Mouse (Mus musculus): ENCODE measurements around the gene Faap20. TPM values are rescaled to one million over a fixed set of nuclear protein-coding genes. Genes with fewer than 3 reads are reported as not detected.

Faap20 gene
- total and polyA plus RNA-seq, 3 experiments, result 18.6 to 34.4 TPM; not detected in 1

DNA sequence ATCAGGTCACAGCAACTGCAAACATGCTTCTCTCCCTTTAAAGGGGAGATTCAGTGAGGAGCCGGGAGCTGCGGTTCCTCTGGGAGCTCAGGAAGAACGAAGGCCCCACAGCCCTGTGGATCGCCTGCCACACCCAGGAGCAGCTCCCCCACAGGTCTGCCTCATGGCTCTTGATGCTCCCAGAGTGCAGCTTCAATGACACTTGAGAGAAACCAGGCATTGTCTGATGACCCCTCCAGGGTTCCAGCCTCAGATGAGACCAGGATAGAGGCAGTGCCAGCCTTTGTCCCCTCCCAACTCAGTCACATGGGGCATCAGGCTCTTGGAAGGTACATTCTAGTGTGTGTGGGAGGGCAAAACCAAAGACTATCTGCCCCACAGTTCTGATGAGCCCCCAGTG is 52.4 kb downstream of the Faap20 start:
- no peaks in the 10 kb centered on the region for H3K27me3 ChIP-seq (ENCODE audit: control insufficient read depth in 1 of 2, insufficient read depth in 2 of 2, low read length in 2 of 2)
- no peaks in the 10 kb centered on the region; a peak in 1 of 4 replicates for H3K4me1 ChIP-seq (ENCODE audit: control insufficient read depth in 1 of 2, insufficient read depth in 2 of 2, low read length in 2 of 2)
- no peak for DNase-seq (ENCODE audit: low read depth, low spot score)
- H3K4me3 ChIP-seq (ENCODE audit: control insufficient read depth in 1 of 2, insufficient read depth in 1 of 2, low read depth in 2 of 2, low read length in 2 of 2), result no peak overlapping the region
- TF ChIP-seq MAX (IDR thresholded peaks at IDR 0.05; ENCODE audit: low read length) (no peak), NRF1 (IDR thresholded peaks at IDR 0.05; ENCODE audit: insufficient read depth, low read depth, low read length, poor library complexity, severe bottlenecking) (no peak), EP300 (IDR thresholded peaks at IDR 0.05; ENCODE audit: low read depth in 1 of 2, low read length in 2 of 2) (no peak)
- H3K9me3 ChIP-seq (replicated peaks; ENCODE audit: insufficient read depth, low read length), result no peaks in the 10 kb centered on the region
- no peaks in the 10 kb centered on the region for H3K36me3 ChIP-seq (ENCODE audit: control insufficient read depth in 1 of 2, insufficient read depth in 2 of 2, low read length in 2 of 2)
- H3K9ac ChIP-seq (ENCODE audit: control insufficient read depth, low read depth, low read length, poor library complexity, severe bottlenecking), result no peak overlapping the region
- no peak overlapping the region for H3K27ac ChIP-seq (ENCODE audit: control insufficient read depth, low read depth, low read length)
- no peaks in the 10 kb centered on the region for H3K79me2 ChIP-seq (ENCODE audit: control insufficient read depth, insufficient read depth, low read length, poor library complexity)

DNA sequence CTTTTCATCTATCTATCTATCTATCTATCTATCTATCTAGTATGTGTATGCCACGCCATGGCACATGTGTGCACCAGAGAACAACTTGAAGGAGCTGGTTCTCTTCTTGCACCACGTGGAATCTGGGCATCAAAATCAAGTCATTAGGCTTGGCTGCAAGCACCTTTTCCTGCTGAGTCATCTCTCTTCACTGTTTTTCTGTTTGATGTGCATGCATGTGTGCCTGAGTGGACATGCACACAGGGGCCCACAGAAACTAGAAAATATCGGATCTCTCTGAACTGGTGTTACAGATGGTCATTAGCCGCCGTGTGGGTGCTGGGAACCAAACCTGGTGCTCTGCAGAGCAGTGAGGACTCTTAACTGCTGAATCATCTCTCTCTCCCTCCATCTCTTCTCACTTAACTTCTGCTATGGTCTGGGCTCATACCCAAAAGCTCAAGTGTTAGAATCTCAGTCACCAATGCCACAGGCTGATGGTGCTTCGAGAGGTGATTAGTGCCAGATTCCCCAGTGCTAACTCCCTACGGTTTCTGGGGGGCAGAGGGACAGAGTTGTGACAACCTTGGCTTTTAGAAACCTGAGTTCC is 55.0 kb downstream of the Faap20 start:
- Histone ChIP-seq H3K36me3 (ENCODE audit: control insufficient read depth in 1 of 2, insufficient read depth in 2 of 2, low read length in 2 of 2) (no peaks in the 10 kb centered on the region), H3K27me3 (ENCODE audit: control insufficient read depth in 1 of 2, insufficient read depth in 2 of 2, low read length in 2 of 2) (no peaks in the 10 kb centered on the region), H3K4me1 (ENCODE audit: control insufficient read depth in 1 of 2, insufficient read depth in 2 of 2, low read length in 2 of 2) (no peaks in the 10 kb centered on the region; a peak in 1 of 4 replicates), H3K4me3 (ENCODE audit: control insufficient read depth in 1 of 2, insufficient read depth in 1 of 2, low read depth in 2 of 2, low read length in 2 of 2) (no peak overlapping the region), H3K79me2 (ENCODE audit: control insufficient read depth, insufficient read depth, low read length, poor library complexity) (no peaks in the 10 kb centered on the region), H3K9ac (ENCODE audit: control insufficient read depth, low read depth, low read length, poor library complexity, severe bottlenecking) (no peak overlapping the region), H3K27ac (ENCODE audit: control insufficient read depth, low read depth, low read length) (no peak overlapping the region), H3K9me3 (replicated peaks; ENCODE audit: insufficient read depth, low read length) (no peaks in the 10 kb centered on the region)
- DNase-seq (ENCODE audit: low read depth, low spot score), result peak; percentile 12
- TF ChIP-seq USF2 (IDR thresholded peaks at IDR 0.05; ENCODE audit: borderline replicate concordance in 1 of 2, insufficient read depth in 1 of 2, low read depth in 1 of 2, low read length in 2 of 2) (no peak), MYC (IDR thresholded peaks at IDR 0.05; ENCODE audit: low read depth, low read length) (no peak), ZMIZ1 (IDR thresholded peaks at IDR 0.05; ENCODE audit: low read depth, low read length) (no peak), ELF1 (IDR thresholded peaks at IDR 0.05; ENCODE audit: low read depth, low read length) (no peak), TAL1 (IDR thresholded peaks at IDR 0.05; ENCODE audit: low read length) (no peak), E2F4 (IDR thresholded peaks at IDR 0.05; ENCODE audit: borderline replicate concordance, low read depth, low read length) (no peak), TCF12 (IDR thresholded peaks at IDR 0.05; ENCODE audit: low read depth, low read length) (no peak), EP300 (IDR thresholded peaks at IDR 0.05; ENCODE audit: low read depth in 1 of 2, low read length in 2 of 2) (no peak), ZC3H11A (IDR thresholded peaks at IDR 0.05; ENCODE audit: low read depth, low read length) (no peak), POLR2A (IDR thresholded peaks at IDR 0.05; ENCODE audit: control insufficient read depth in 1 of 2, insufficient read depth in 1 of 2, low read depth in 1 of 2, low read length in 2 of 2, poor library complexity in 1 of 2) (no peak), RCOR1 (IDR thresholded peaks at IDR 0.05; ENCODE audit: low read depth, low read length) (no peak), ETS1 (IDR thresholded peaks at IDR 0.05; ENCODE audit: low read depth, low read length) (no peak), NRF1 (IDR thresholded peaks at IDR 0.05; ENCODE audit: insufficient read depth, low read depth, low read length, poor library complexity, severe bottlenecking) (no peak), JUND (IDR thresholded peaks at IDR 0.05; ENCODE audit: low read depth, low read length) (no peak), KAT2A (conservative IDR thresholded peaks at IDR 0.05; ENCODE audit: low read depth, low read length) (no peak), MEF2A (IDR thresholded peaks at IDR 0.05; ENCODE audit: extremely low read depth, insufficient replicate concordance, low read depth, low read length, poor library complexity, severe bottlenecking) (no peak)

Measured in MEL (cell line).